Mouse (Mus musculus): ENCODE results near the gene Snrnp70. TPM values are rescaled to one million over a fixed set of nuclear protein-coding genes. Genes with fewer than 3 reads are reported as not detected.
A peak's percentile ranks its signal among the peaks of the same experiment; 100 is the strongest.

The Snrnp70 gene
- polyA plus RNA-seq, 1 experiment = 807 TPM

GRCm38 (mm10) chr7:45434203-45435015, 38.9 kb upstream of the Snrnp70 start, which contains the start of gene Gys1:
Gys1 (plus strand) TSS chr7:45434844.
- H3K4me3 ChIP-seq (replicated peaks; ENCODE audit: insufficient read depth, low read depth, low read length) = peak within 1 kb of the TSS; percentile 84
- WGBS = under 1% methylated on average over 45 of the region's 45 CpGs
- TF ChIP-seq CTCF (IDR thresholded peaks at IDR 0.05; ENCODE audit: borderline replicate concordance, insufficient read depth, low read depth, low read length) = peak; percentile 88
- TF ChIP-seq POLR2A (IDR thresholded peaks at IDR 0.05; ENCODE audit: borderline replicate concordance, insufficient read depth, low read length) = peak; percentile 70; the same call in 1 of the 2 replicates
- H3K27me3 ChIP-seq (ENCODE audit: control insufficient read depth, insufficient read depth, low read length) = no peaks in the 10 kb centered on the region
- H3K27ac ChIP-seq (ENCODE audit: insufficient read depth, low read length) = peak within 1 kb of the TSS; percentile 42
- peak; percentile 100 for DNase-seq
- H3K4me1 ChIP-seq (ENCODE audit: control insufficient read depth, insufficient read depth, low read length) = peaks cover 28% of the 10 kb centered on the region

- peak overlapping the region; percentile 81 for H3K4me3 ChIP-seq (replicated peaks; ENCODE audit: insufficient read depth, low read depth, low read length)
- no peak overlapping the region; the same call in 1 of the 2 replicates for H3K27ac ChIP-seq (ENCODE audit: insufficient read depth, low read length)
- TF ChIP-seq CTCF (IDR thresholded peaks at IDR 0.05; ENCODE audit: borderline replicate concordance, insufficient read depth, low read depth, low read length) (no peak), POLR2A (IDR thresholded peaks at IDR 0.05; ENCODE audit: borderline replicate concordance, insufficient read depth, low read length) (no peak)
- WGBS = 1% methylated on average over 7 of the region's 7 CpGs
- H3K27me3 ChIP-seq (ENCODE audit: control insufficient read depth, insufficient read depth, low read length) = no peaks in the 10 kb centered on the region
- no peak for DNase-seq
- H3K4me1 ChIP-seq (ENCODE audit: control insufficient read depth, insufficient read depth, low read length) = peaks cover 28% of the 10 kb centered on the region
These were observed 38.3 kb upstream of the Snrnp70 start for GRCm38 (mm10) chr7:45433835-45434202.

GRCm38 (mm10) chr7:45426556-45426955, 31.0 kb upstream of the Snrnp70 start:
- Histone ChIP-seq H3K27ac (ENCODE audit: insufficient read depth, low read length) (no peak overlapping the region), H3K27me3 (ENCODE audit: control insufficient read depth, insufficient read depth, low read length) (no peaks in the 10 kb centered on the region), H3K4me3 (replicated peaks; ENCODE audit: insufficient read depth, low read depth, low read length) (no peak overlapping the region), H3K4me1 (ENCODE audit: control insufficient read depth, insufficient read depth, low read length) (no peaks in the 10 kb centered on the region)
- DNase-seq = no peak
- WGBS = 84% methylated on average over 8 of the region's 8 CpGs
- no peak for TF ChIP-seq POLR2A (IDR thresholded peaks at IDR 0.05; ENCODE audit: borderline replicate concordance, insufficient read depth, low read length)
- TF ChIP-seq CTCF (IDR thresholded peaks at IDR 0.05; ENCODE audit: borderline replicate concordance, insufficient read depth, low read depth, low read length) = no peak

GRCm38 (mm10) chr7:45421194-45421593, 25.7 kb upstream of the Snrnp70 start:
- TF ChIP-seq CTCF (IDR thresholded peaks at IDR 0.05; ENCODE audit: borderline replicate concordance, insufficient read depth, low read depth, low read length) = no peak
- TF ChIP-seq POLR2A (IDR thresholded peaks at IDR 0.05; ENCODE audit: borderline replicate concordance, insufficient read depth, low read length) = no peak
- Histone ChIP-seq H3K4me3 (replicated peaks; ENCODE audit: insufficient read depth, low read depth, low read length) (no peak overlapping the region), H3K27me3 (ENCODE audit: control insufficient read depth, insufficient read depth, low read length) (no peaks in the 10 kb centered on the region; the same call in 1 of the 2 replicates), H3K4me1 (ENCODE audit: control insufficient read depth, insufficient read depth, low read length) (no peaks in the 10 kb centered on the region), H3K27ac (ENCODE audit: insufficient read depth, low read length) (no peak overlapping the region)
- no peak for DNase-seq
- 83% methylated on average over 14 of the region's 14 CpGs for WGBS

- no peak for DNase-seq
- WGBS = 73% methylated on average over 6 of the region's 6 CpGs
- Histone ChIP-seq H3K4me1 (ENCODE audit: control insufficient read depth, insufficient read depth, low read length) (no peaks in the 10 kb centered on the region), H3K27me3 (ENCODE audit: control insufficient read depth, insufficient read depth, low read length) (no peaks in the 10 kb centered on the region; the same call in 1 of the 2 replicates), H3K4me3 (replicated peaks; ENCODE audit: insufficient read depth, low read depth, low read length) (no peak within 1 kb of the TSS), H3K27ac (ENCODE audit: insufficient read depth, low read length) (no peak within 1 kb of the TSS)
- no peak for TF ChIP-seq CTCF (IDR thresholded peaks at IDR 0.05; ENCODE audit: borderline replicate concordance, insufficient read depth, low read depth, low read length)
These were observed 25.0 kb upstream of the Snrnp70 start, which contains the start of gene Lhb for GRCm38 (mm10) chr7:45420615-45420919. Lhb (plus strand) TSS chr7:45420820.

GRCm38 (mm10) chr7:45419859-45420614, 24.5 kb upstream of the Snrnp70 start:
- H3K4me3 ChIP-seq (replicated peaks; ENCODE audit: insufficient read depth, low read depth, low read length) = no peak overlapping the region
- TF ChIP-seq POLR2A (IDR thresholded peaks at IDR 0.05; ENCODE audit: borderline replicate concordance, insufficient read depth, low read length) = no peak
- no peak for TF ChIP-seq CTCF (IDR thresholded peaks at IDR 0.05; ENCODE audit: borderline replicate concordance, insufficient read depth, low read depth, low read length)
- no peaks in the 10 kb centered on the region; the same call in 1 of the 2 replicates for H3K27me3 ChIP-seq (ENCODE audit: control insufficient read depth, insufficient read depth, low read length)
- WGBS = 18% methylated on average over 27 of the region's 27 CpGs
- no peak overlapping the region for H3K27ac ChIP-seq (ENCODE audit: insufficient read depth, low read length)
- H3K4me1 ChIP-seq (ENCODE audit: control insufficient read depth, insufficient read depth, low read length) = no peaks in the 10 kb centered on the region
- DNase-seq = no peak

- 8% methylated on average over 13 of the region's 13 CpGs for WGBS
- Histone ChIP-seq H3K27me3 (ENCODE audit: control insufficient read depth, insufficient read depth, low read length) (no peaks in the 10 kb centered on the region; the same call in 1 of the 2 replicates), H3K27ac (ENCODE audit: insufficient read depth, low read length) (no peak overlapping the region), H3K4me3 (replicated peaks; ENCODE audit: insufficient read depth, low read depth, low read length) (no peak overlapping the region), H3K4me1 (ENCODE audit: control insufficient read depth, insufficient read depth, low read length) (no peaks in the 10 kb centered on the region)
- TF ChIP-seq CTCF (IDR thresholded peaks at IDR 0.05; ENCODE audit: borderline replicate concordance, insufficient read depth, low read depth, low read length) = no peak
- TF ChIP-seq POLR2A (IDR thresholded peaks at IDR 0.05; ENCODE audit: borderline replicate concordance, insufficient read depth, low read length) = no peak
- DNase-seq = no peak
These were observed 22.5 kb upstream of the Snrnp70 start for GRCm38 (mm10) chr7:45417962-45418492.

Measured in cerebellum, adult 2 months (tissue).